Mouse (Mus musculus) forebrain, embryonic 10.5 days (tissue): Measurements from ENCODE around the gene Cfap157. TPM values are rescaled to one million over a fixed set of nuclear protein-coding genes. Genes with fewer than 3 reads are reported as not detected.

Source experiments
- DNase-seq: peaks from one replicate; pipeline ENCODE4 v3.0.0-alpha.2; 2017; ENCODE audit warnings: low spot score; ENCODE audit errors: extremely low spot score
- H3K27ac ChIP-seq: fragments of 300-500 bp; sonication (generic); 2 replicates; pipeline ENCODE4 v1.5.1; 2016; ENCODE audit warnings: mild to moderate bottlenecking
- H3K27me3 ChIP-seq: fragments of 300-500 bp; sonication (generic); 2 replicates; pipeline ENCODE4 v1.6.1; 2016; ENCODE audit warnings: mild to moderate bottlenecking; ENCODE audit not compliant: poor library complexity, severe bottlenecking
- H3K36me3 ChIP-seq: fragments of 300-500 bp; sonication (generic); replicated peaks from 2 replicates; pipeline ENCODE4 v1.6.1; 2016; ENCODE audit warnings: mild to moderate bottlenecking, moderate library complexity
- H3K4me1 ChIP-seq: fragments of 300-500 bp; sonication (generic); 2 replicates; pipeline ENCODE4 v1.6.1; 2016
- H3K4me3 ChIP-seq: fragments of 300-500 bp; sonication (generic); 2 replicates; pipeline ENCODE4 v1.5.1; 2016; ENCODE audit warnings: mild to moderate bottlenecking, moderate library complexity
- H3K9me3 ChIP-seq: fragments of 300-500 bp; sonication (generic); 2 replicates; pipeline ENCODE4 v1.6.1; 2016; ENCODE audit warnings: mild to moderate bottlenecking, moderate library complexity
- WGBS: fragments of 180-500 bp; shearing (Covaris S2); methylation state at CpG from one replicate; pipeline ENCODE4 v1.1.7; 2016; 5-methylcytosine and 5-hydroxymethylcytosine counted together
- polyA plus RNA-seq: library from polyadenylated mRNA; unstranded; fragments of >200 nt; fragmentation: Nextera tagmentation; extraction: Ambion mirVana; gene quantifications from 2 replicates; pipeline ENCODE4 v1.2.1, GENCODE M21; 2016

Cfap157 gene
- polyA plus RNA-seq, 1 experiment from 2014 or later, result 1.1 TPM

GRCm38 (mm10) chr2:32816497-32816896 lies 32.3 kb upstream of the Cfap157 start:
- Histone ChIP-seq H3K9me3 (no peaks in the 10 kb centered on the region), H3K4me3 (no peak overlapping the region), H3K4me1 (no peaks in the 10 kb centered on the region), H3K36me3 (peaks cover 24% of the 10 kb centered on the region), H3K27me3 (no peaks in the 10 kb centered on the region), H3K27ac (no peak overlapping the region)
- no peak for DNase-seq
- 96% methylated on average over 2 of the region's 2 CpGs for WGBS

DNA sequence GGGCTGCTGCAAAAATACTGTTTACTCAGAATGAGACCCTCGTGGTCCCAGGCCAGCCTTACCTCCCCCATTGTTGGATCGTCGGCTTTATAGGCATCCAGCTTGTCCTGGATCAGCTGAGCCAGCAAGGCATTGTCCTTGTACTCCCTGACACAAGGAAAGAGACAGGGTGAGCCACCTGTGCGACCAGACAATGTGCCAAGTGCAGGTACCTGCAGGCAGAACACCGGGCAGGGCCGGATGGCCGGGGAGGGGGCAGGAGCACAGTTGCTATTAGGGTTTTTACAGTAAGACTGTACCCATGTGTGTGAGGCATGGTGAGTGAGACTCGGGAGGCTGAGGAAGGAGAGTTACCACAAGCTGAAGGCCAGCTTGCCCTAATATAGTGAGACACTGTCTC lies 27.7 kb upstream of the Cfap157 start:
- Histone ChIP-seq H3K27ac (no peak overlapping the region), H3K4me3 (no peak overlapping the region), H3K4me1 (no peaks in the 10 kb centered on the region), H3K9me3 (no peaks in the 10 kb centered on the region), H3K27me3 (no peaks in the 10 kb centered on the region), H3K36me3 (peaks cover 45% of the 10 kb centered on the region)
- 88% methylated on average over 8 of the region's 8 CpGs for WGBS
- no peak for DNase-seq

- Histone ChIP-seq H3K27ac (no peak overlapping the region), H3K4me3 (no peak overlapping the region), H3K9me3 (no peaks in the 10 kb centered on the region), H3K4me1 (peaks cover 7% of the 10 kb centered on the region; the same call in 1 of the 2 replicates), H3K27me3 (no peaks in the 10 kb centered on the region), H3K36me3 (peaks cover 54% of the 10 kb centered on the region)
- no peak for DNase-seq
- 94% methylated on average over 14 of the region's 14 CpGs for WGBS
These were observed 24.8 kb upstream of the Cfap157 start for GRCm38 (mm10) chr2:32808816-32809566.

- WGBS, result 87% methylated on average over 10 of the region's 10 CpGs
- Histone ChIP-seq H3K36me3 (peaks cover 77% of the 10 kb centered on the region), H3K27ac (no peak overlapping the region)
These were observed 14.2 kb upstream of the Cfap157 start for GRCm38 (mm10) chr2:32798251-32798962.

GRCm38 (mm10) chr2:32795748-32796418 lies 11.7 kb upstream of the Cfap157 start:
- Histone ChIP-seq H3K9me3 (no peaks in the 10 kb centered on the region), H3K27me3 (no peaks in the 10 kb centered on the region), H3K4me3 (no peak overlapping the region), H3K4me1 (no peaks in the 10 kb centered on the region), H3K36me3 (peaks cover 60% of the 10 kb centered on the region), H3K27ac (no peak overlapping the region)
- DNase-seq, result no peak
- WGBS, result 90% methylated on average over 13 of the region's 13 CpGs

More at GRCm38 (mm10) chr2:32798251-32798962, 14.2 kb upstream of the Cfap157 start:
- Histone ChIP-seq H3K9me3 (no peaks in the 10 kb centered on the region), H3K4me3 (no peak overlapping the region), H3K27me3 (no peaks in the 10 kb centered on the region), H3K4me1 (no peaks in the 10 kb centered on the region)
- DNase-seq, result no peak

DNA sequence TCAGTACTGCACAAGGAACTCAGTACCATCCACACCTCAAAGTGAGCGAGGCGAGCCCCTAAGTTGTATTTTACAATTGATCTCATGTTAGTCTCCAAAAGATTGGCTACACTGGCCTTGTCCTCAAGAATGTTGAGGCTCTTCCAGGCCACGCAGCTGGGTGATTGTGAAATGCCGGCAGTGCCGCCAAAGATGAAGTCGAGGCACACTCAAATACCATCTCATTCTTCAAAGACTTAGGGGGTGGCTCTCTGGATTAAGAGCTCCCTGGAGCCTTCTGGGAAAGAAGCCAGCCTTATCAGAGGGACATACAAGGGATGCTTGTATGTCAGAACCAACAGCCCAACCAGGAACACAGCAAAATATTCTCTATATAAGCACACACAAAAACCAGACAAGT lies 7.1 kb upstream of the Cfap157 start:
- no peak overlapping the region for H3K4me3 ChIP-seq
- H3K27ac ChIP-seq, result no peak overlapping the region
- WGBS, result 89% methylated on average over 6 of the region's 6 CpGs
- DNase-seq, result no peak
- H3K36me3 ChIP-seq, result peaks cover 23% of the 10 kb centered on the region
- no peaks in the 10 kb centered on the region for H3K9me3 ChIP-seq
- H3K27me3 ChIP-seq, result no peaks in the 10 kb centered on the region
- no peaks in the 10 kb centered on the region for H3K4me1 ChIP-seq

DNA sequence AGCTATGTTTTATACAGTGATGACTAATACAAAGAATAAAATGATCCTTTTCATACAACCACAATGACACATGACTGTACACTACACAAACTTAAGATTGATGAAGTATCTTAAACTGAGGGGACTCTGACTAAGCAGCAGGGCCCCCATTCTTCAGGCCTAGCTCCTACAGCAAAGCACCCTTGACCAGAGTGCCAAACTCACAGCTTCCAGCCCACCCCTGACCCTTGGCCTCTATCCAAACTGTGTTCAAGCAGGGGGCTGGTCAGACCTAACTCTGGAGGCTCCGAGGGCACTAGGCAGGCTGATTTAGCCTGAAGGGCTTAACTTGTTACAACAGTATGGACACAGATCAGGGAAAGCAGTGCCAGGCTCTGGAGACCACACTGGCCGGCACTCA lies 4.4 kb upstream of the Cfap157 start:
- Histone ChIP-seq H3K9me3 (no peaks in the 10 kb centered on the region), H3K27me3 (no peaks in the 10 kb centered on the region), H3K4me1 (peaks cover 9% of the 10 kb centered on the region), H3K4me3 (no peak overlapping the region), H3K27ac (no peak overlapping the region), H3K36me3 (peaks cover 5% of the 10 kb centered on the region; the same call in 1 of the 2 replicates)
- WGBS, result 59% methylated on average over 2 of the region's 2 CpGs
- no peak for DNase-seq

DNA sequence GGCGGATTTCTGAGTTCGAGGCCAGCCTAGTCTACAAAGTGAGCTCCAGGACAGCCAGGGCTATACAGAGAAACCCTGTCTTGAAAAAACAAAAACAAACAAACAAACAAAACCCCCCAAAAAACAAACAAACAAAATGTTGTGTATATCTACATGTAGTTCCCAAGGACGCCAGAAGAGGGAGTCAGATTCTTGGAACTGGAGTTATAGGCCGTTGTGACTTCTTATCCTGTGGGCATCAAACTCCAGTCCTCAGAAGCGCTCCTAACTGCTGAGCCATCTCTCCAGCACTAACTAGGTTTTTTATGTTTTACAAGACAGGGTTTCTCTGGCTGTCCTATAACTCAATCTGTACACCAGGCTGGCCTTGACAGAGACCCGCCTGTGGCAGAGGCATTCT lies 2.9 kb upstream of the Cfap157 start:
- H3K27me3 ChIP-seq, result no peaks in the 10 kb centered on the region
- H3K4me3 ChIP-seq, result no peak overlapping the region
- 63% methylated on average over 6 of the region's 6 CpGs for WGBS
- 0 out of 2 replicates have a peak, but pooled peaks cover 3% of the 10 kb centered on the region for H3K36me3 ChIP-seq
- H3K27ac ChIP-seq, result no peak overlapping the region
- peaks cover 9% of the 10 kb centered on the region for H3K4me1 ChIP-seq
- no peaks in the 10 kb centered on the region for H3K9me3 ChIP-seq
- DNase-seq, result no peak

DNA sequence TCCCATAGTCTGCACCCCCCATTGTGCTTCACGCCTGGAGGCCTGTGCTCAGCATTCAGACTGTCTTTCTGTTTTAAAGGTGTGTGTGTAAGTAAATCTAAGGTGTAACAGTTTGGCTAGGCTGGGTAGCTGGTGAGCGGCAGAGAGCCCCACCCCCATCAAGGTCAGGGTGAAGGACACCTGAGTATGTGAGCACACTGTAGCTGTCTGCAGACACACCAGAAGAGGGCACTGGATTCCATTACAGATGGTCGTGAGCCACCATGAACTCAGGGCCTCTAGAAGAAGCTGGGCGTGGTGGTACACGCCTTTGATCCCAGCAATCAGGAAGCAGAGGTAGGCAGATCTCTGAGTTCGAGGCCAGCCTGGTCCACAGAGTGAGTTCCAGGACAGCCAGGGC lies 2.5 kb downstream of the Cfap157 start:
- H3K27ac ChIP-seq, result no peak overlapping the region
- 84% methylated on average over 6 of the region's 6 CpGs for WGBS
- H3K4me1 ChIP-seq, result peaks cover 20% of the 10 kb centered on the region
- H3K9me3 ChIP-seq, result no peaks in the 10 kb centered on the region
- no peak for DNase-seq
- no peak overlapping the region for H3K4me3 ChIP-seq
- peaks cover 8% of the 10 kb centered on the region for H3K27me3 ChIP-seq
- H3K36me3 ChIP-seq, result no peaks in the 10 kb centered on the region

DNA sequence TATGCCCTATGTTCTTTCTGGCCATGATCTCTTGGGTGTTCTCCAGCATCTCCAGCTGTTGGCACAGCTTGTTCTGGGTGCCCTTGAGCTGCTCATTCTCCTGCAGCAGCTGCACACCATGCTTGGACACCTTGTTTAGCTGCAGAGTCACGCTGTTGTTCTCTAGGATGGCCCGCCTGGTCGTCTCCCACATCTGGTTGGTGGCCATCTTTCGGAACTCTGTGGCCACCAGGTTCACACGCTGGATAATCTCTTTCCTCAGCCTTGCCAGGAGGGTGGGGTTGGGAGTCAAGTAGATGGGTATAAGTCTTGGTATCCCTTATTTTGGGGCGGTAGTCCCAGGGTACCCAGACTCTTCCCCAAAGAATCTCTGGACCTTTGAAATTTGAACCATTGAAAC lies 4.5 kb downstream of the Cfap157 start:
- DNase-seq, result no peak
- Histone ChIP-seq H3K4me3 (no peak overlapping the region), H3K4me1 (peaks cover 38% of the 10 kb centered on the region), H3K9me3 (no peaks in the 10 kb centered on the region), H3K27me3 (peaks cover 15% of the 10 kb centered on the region), H3K36me3 (no peaks in the 10 kb centered on the region), H3K27ac (no peak overlapping the region)
- 87% methylated on average over 6 of the region's 6 CpGs for WGBS

- Histone ChIP-seq H3K9me3 (no peaks in the 10 kb centered on the region), H3K27ac (no peak overlapping the region), H3K4me1 (peaks cover 34% of the 10 kb centered on the region), H3K4me3 (no peak overlapping the region), H3K27me3 (peaks cover 15% of the 10 kb centered on the region), H3K36me3 (no peaks in the 10 kb centered on the region)
- peak; percentile 57 for DNase-seq
- 20% methylated on average over 8 of the region's 8 CpGs for WGBS
These were observed 5.1 kb downstream of the Cfap157 start for GRCm38 (mm10) chr2:32779131-32779530.

- no peaks in the 10 kb centered on the region for H3K36me3 ChIP-seq
- 92% methylated on average over 6 of the region's 6 CpGs for WGBS
- H3K4me1 ChIP-seq, result peaks cover 30% of the 10 kb centered on the region
- DNase-seq, result no peak
- no peaks in the 10 kb centered on the region for H3K9me3 ChIP-seq
- H3K27ac ChIP-seq, result no peak overlapping the region
- peaks cover 15% of the 10 kb centered on the region for H3K27me3 ChIP-seq
- no peak overlapping the region for H3K4me3 ChIP-seq
These were observed 6.1 kb downstream of the Cfap157 start for GRCm38 (mm10) chr2:32778081-32778480.

DNA sequence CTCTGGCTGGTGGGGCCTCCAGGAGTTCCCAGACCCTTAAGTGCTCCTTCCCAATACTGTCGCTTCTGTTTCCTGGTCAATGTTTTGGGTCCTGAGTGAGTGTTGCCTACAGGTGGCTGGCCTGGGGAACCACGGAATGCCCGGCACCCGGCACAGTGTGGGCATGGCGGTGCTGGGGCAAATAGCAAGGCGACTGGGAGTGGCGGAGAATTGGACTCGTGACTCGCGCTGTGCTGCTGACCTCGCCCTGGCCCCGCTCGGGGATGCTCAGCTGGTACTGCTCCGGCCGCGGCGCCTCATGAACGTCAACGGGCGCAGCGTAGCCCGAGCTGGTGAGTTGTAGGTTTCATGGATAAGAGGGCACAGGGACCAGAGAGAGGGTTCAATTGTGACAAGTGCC lies 8.0 kb downstream of the Cfap157 start:
- no peaks in the 10 kb centered on the region for H3K36me3 ChIP-seq
- 0 out of 2 replicates have a peak overlapping the region, but pooled peaks have one; percentile 1 for H3K27ac ChIP-seq
- H3K4me1 ChIP-seq, result peaks cover 40% of the 10 kb centered on the region
- no peak for DNase-seq
- peak overlapping the region; percentile 73 for H3K4me3 ChIP-seq
- H3K9me3 ChIP-seq, result no peaks in the 10 kb centered on the region
- H3K27me3 ChIP-seq, result peaks cover 15% of the 10 kb centered on the region
- WGBS, result 22% methylated on average over 22 of the region's 22 CpGs
